In the genomic region with DNA sequence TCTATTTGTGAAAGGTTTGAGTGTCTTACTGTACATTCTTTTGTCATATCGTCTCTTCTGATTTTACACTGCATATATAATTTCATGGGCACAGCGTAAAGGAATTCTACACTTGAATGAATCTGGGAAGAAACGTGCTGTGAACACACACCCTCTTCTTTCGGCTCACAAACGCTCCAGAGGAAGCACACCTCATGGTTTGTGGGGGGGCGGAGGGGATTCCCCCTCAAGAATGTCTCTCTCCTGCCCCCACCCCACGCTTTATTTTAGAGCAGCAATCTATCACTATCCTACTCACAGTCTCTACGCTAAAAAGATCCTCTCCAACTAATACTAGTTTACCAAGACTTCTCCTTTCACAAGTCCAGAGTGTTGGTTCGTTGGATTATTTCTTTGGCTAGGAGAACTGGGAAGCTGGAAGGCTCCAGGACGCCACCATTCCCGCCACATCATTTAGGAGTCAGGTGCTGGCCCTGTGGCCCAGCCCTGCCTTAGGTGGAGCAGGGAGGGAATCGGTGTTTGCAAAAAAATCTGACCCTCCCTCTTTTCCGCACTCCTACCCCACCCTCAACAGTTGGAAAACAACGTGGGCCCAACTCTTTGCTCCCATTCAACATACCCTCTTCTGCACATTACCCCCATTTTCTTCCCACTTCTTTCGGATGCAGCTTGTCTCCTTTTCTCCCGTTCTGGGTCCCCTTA, we compare ENCODE assay signal across 8 mouse cellular contexts. TPM values are rescaled to one million over a fixed set of nuclear protein-coding genes. Genes with fewer than 3 reads are reported as not detected.
DNase-seq lines count a peak whose midpoint lies in the region; ATAC-seq and TF ChIP-seq lines count a peak whose summit lies in the region.

No protein-coding gene starts in this region.

- no peaks in the 10 kb centered on the region for H3K27me3 ChIP-seq in kidney, embryonic 15.5 days
- no peaks in the 10 kb centered on the region for H3K27me3 ChIP-seq in embryonic facial prominence, embryonic 11.5 days (ENCODE audit: control insufficient read depth, insufficient read depth, low read length)
- H3K27me3 ChIP-seq in intestine, embryonic 16.5 days (replicated peaks; ENCODE audit: control insufficient read depth, insufficient read depth, low read length) = no peaks in the 10 kb centered on the region
- H3K27me3 ChIP-seq in myocyte (ENCODE audit: control insufficient read depth, insufficient read depth, insufficient read length) = no peaks in the 10 kb centered on the region

- no peak for TF ChIP-seq POLR2A in myocyte (IDR thresholded peaks at IDR 0.05; ENCODE audit: insufficient read length, low read depth)

- H3K79me2 ChIP-seq in myocyte (ENCODE audit: control insufficient read depth, insufficient read depth) = peaks cover 21% of the 10 kb centered on the region

- H3K9ac ChIP-seq in kidney, embryonic 15.5 days = peak overlapping the region; percentile 82
- peak overlapping the region; percentile 96 for H3K9ac ChIP-seq in embryonic facial prominence, embryonic 11.5 days (replicated peaks; ENCODE audit: low read length)
- H3K9ac ChIP-seq in intestine, embryonic 16.5 days (ENCODE audit: low read depth, low read length) = peak overlapping the region; percentile 93

- peaks cover 13% of the 10 kb centered on the region for H3K4me1 ChIP-seq in kidney, embryonic 15.5 days
- H3K4me1 ChIP-seq in embryonic facial prominence, embryonic 11.5 days (ENCODE audit: control insufficient read depth, insufficient read depth, low read length) = no peaks in the 10 kb centered on the region
- peaks cover 5% of the 10 kb centered on the region; the same call in 1 of the 2 replicates for H3K4me1 ChIP-seq in intestine, embryonic 16.5 days (ENCODE audit: control insufficient read depth, insufficient read depth, low read length)

- ATAC-seq in kidney, embryonic 15.5 days (replicated peaks; ENCODE audit: low FRiP score) = peak; percentile 68
- ATAC-seq in embryonic facial prominence, embryonic 11.5 days (replicated peaks; ENCODE audit: insufficient number of reproducible peaks, low FRiP score, low TSS enrichment, low read depth) = peak; percentile 45; the same call in 1 of the 2 replicates
- ATAC-seq in intestine, embryonic 16.5 days = peak; percentile 58

- 2% methylated on average over 16 of the region's 16 CpGs for WGBS in kidney, embryonic 15.5 days
- 2% methylated on average over 16 of the region's 16 CpGs for WGBS in embryonic facial prominence, embryonic 11.5 days
- WGBS in intestine, embryonic 16.5 days = 2% methylated on average over 16 of the region's 16 CpGs

- H3K4me2 ChIP-seq in kidney, embryonic 15.5 days = peak overlapping the region; percentile 87
- peak overlapping the region; percentile 71 for H3K4me2 ChIP-seq in embryonic facial prominence, embryonic 11.5 days (ENCODE audit: low read depth, low read length)
- peak overlapping the region; percentile 91 for H3K4me2 ChIP-seq in intestine, embryonic 16.5 days (ENCODE audit: low read depth, low read length)
- peak overlapping the region; percentile 81 for H3K4me2 ChIP-seq in myocyte (ENCODE audit: low read depth)

- peak overlapping the region; percentile 85 for H3K4me3 ChIP-seq in kidney, embryonic 15.5 days (replicated peaks)
- H3K4me3 ChIP-seq in embryonic facial prominence, embryonic 11.5 days (ENCODE audit: low read depth, low read length) = peak overlapping the region; percentile 77
- peak overlapping the region; percentile 79 for H3K4me3 ChIP-seq in intestine, embryonic 16.5 days (ENCODE audit: low read length)
- peak overlapping the region; percentile 95 for H3K4me3 ChIP-seq in myocyte

- H3ac ChIP-seq in myocyte (ENCODE audit: control insufficient read depth, insufficient read length) = peak overlapping the region; percentile 55

- no peak for DNase-seq in kidney, adult 9 months
- DNase-seq in MN1 (ENCODE audit: low spot score) = peak; percentile 37
- peak; percentile 48 for DNase-seq in embryonic facial prominence, embryonic 11.5 days (ENCODE audit: low spot score)
- no peak for DNase-seq in ovary, postnatal 14 days (ENCODE audit: low spot score)
- no peak for DNase-seq in left cerebral cortex, adult 18-20 months (ENCODE audit: low spot score in 2 of 2)

- no peaks in the 10 kb centered on the region for H3K36me3 ChIP-seq in kidney, embryonic 15.5 days
- H3K36me3 ChIP-seq in embryonic facial prominence, embryonic 11.5 days (replicated peaks; ENCODE audit: control insufficient read depth, insufficient read depth, low read depth, low read length) = no peaks in the 10 kb centered on the region
- no peaks in the 10 kb centered on the region for H3K36me3 ChIP-seq in intestine, embryonic 16.5 days (ENCODE audit: control insufficient read depth, insufficient read depth, low read length)
- H3K36me3 ChIP-seq in myocyte (ENCODE audit: control insufficient read depth, insufficient read depth) = no peaks in the 10 kb centered on the region

- H3K9me3 ChIP-seq in kidney, embryonic 15.5 days (replicated peaks) = no peaks in the 10 kb centered on the region
- no peaks in the 10 kb centered on the region for H3K9me3 ChIP-seq in embryonic facial prominence, embryonic 11.5 days (replicated peaks; ENCODE audit: control insufficient read depth, low read length)
- H3K9me3 ChIP-seq in intestine, embryonic 16.5 days (ENCODE audit: control insufficient read depth, low read length) = no peaks in the 10 kb centered on the region

- H3K27ac ChIP-seq in kidney, embryonic 15.5 days = peak overlapping the region; percentile 96
- no peak overlapping the region; the same call in 1 of the 2 replicates for H3K27ac ChIP-seq in embryonic facial prominence, embryonic 11.5 days (replicated peaks; ENCODE audit: low read depth, low read length)
- peak overlapping the region; percentile 59 for H3K27ac ChIP-seq in intestine, embryonic 16.5 days (ENCODE audit: low read length)

TF ChIP-seq in myocyte, 11 proteins besides CTCF, POLR2A, EP300 and RAD21:
- TF ChIP-seq TCF3 (IDR thresholded peaks at IDR 0.05; ENCODE audit: insufficient read length, low read depth) = no peak
- no peak for TF ChIP-seq CEBPB (IDR thresholded peaks at IDR 0.05; ENCODE audit: insufficient read depth, poor library complexity, severe bottlenecking)
- no peak for TF ChIP-seq MYOD1 (IDR thresholded peaks at IDR 0.05; ENCODE audit: control insufficient read depth in 1 of 3, insufficient read length in 2 of 3, low read depth in 2 of 3)
- no peak for TF ChIP-seq TCF12 (IDR thresholded peaks at IDR 0.05; ENCODE audit: insufficient read depth, poor library complexity, severe bottlenecking)
- TF ChIP-seq USF1 (IDR thresholded peaks at IDR 0.05; ENCODE audit: low read depth) = no peak
- TF ChIP-seq E2F4 (IDR thresholded peaks at IDR 0.05; ENCODE audit: insufficient read depth) = no peak
- TF ChIP-seq REST (IDR thresholded peaks at IDR 0.05; ENCODE audit: insufficient read depth, insufficient read length) = no peak
- no peak for TF ChIP-seq MAX (IDR thresholded peaks at IDR 0.05; ENCODE audit: low read depth)
- TF ChIP-seq POLR2AphosphoS2 (IDR thresholded peaks at IDR 0.05; ENCODE audit: insufficient read length, low read depth) = no peak
- no peak for TF ChIP-seq SRF (IDR thresholded peaks at IDR 0.05; ENCODE audit: control insufficient read depth, insufficient read length, low read depth)
- no peak for TF ChIP-seq MYOG (IDR thresholded peaks at IDR 0.05; ENCODE audit: control insufficient read depth in 1 of 3, insufficient read depth in 1 of 3, insufficient read length in 2 of 3, low read depth in 2 of 3)

RNA-seq across cellular contexts. Expression of a gene that starts 0.8 kb away (rescaled TPM):
- 8.4 and 8.9 TPM in 2 replicates for polyA plus RNA-seq in kidney, embryonic 15.5 days (2015; fragmentation: Nextera tagmentation; extraction: Ambion mirVana)
- polyA plus RNA-seq in embryonic facial prominence, embryonic 11.5 days (2014; fragmentation: Nextera tagmentation; extraction: Ambion mirVana) = 12.6 and 14.4 TPM in 2 replicates
- 3.1 and 3.3 TPM in 2 replicates for polyA plus RNA-seq in intestine, embryonic 16.5 days (2015; fragmentation: Nextera tagmentation; extraction: Ambion mirVana)
- polyA plus RNA-seq in myocyte (2012; fragmentation: generic; extraction: Trizol) = 2.6 TPM
- 10 to 100 TPM; 39.4 to 44.2 TPM for total RNA-seq in left cerebral cortex, adult 18-20 months (2021)

RNA-seq across cellular contexts. Expression of a gene that starts 16.3 kb away (rescaled TPM):
- polyA plus RNA-seq in kidney, embryonic 15.5 days (2015; fragmentation: Nextera tagmentation; extraction: Ambion mirVana) = 3.2 and 5.9 TPM in 2 replicates
- polyA plus RNA-seq in embryonic facial prominence, embryonic 11.5 days (2014; fragmentation: Nextera tagmentation; extraction: Ambion mirVana) = 0.58 and 1.2 TPM in 2 replicates
- 0.26 and 0.53 TPM in 2 replicates for polyA plus RNA-seq in intestine, embryonic 16.5 days (2015; fragmentation: Nextera tagmentation; extraction: Ambion mirVana)
- polyA plus RNA-seq in myocyte (2012; fragmentation: generic; extraction: Trizol) = 8.6 TPM
- not detected for total RNA-seq in left cerebral cortex, adult 18-20 months (2021)

RNA-seq across cellular contexts. Expression of a gene that starts 28.1 kb away (rescaled TPM):
- polyA plus RNA-seq in kidney, embryonic 15.5 days (2015; fragmentation: Nextera tagmentation; extraction: Ambion mirVana) = 2.2 and 3.3 TPM in 2 replicates
- 1.6 and 2.2 TPM in 2 replicates for polyA plus RNA-seq in embryonic facial prominence, embryonic 11.5 days (2014; fragmentation: Nextera tagmentation; extraction: Ambion mirVana)
- 0.10 and 0.20 TPM in 2 replicates for polyA plus RNA-seq in intestine, embryonic 16.5 days (2015; fragmentation: Nextera tagmentation; extraction: Ambion mirVana)
- polyA plus RNA-seq in myocyte (2012; fragmentation: generic; extraction: Trizol) = 165 TPM
- total RNA-seq in left cerebral cortex, adult 18-20 months (2021) = under 1 TPM; 0.21 to 0.28 TPM

RNA-seq across cellular contexts. Expression of a gene that starts 34.0 kb away (rescaled TPM):
- polyA plus RNA-seq in kidney, embryonic 15.5 days (2015; fragmentation: Nextera tagmentation; extraction: Ambion mirVana) = 98.3 and 106 TPM in 2 replicates
- polyA plus RNA-seq in embryonic facial prominence, embryonic 11.5 days (2014; fragmentation: Nextera tagmentation; extraction: Ambion mirVana) = 73.7 and 76.8 TPM in 2 replicates
- polyA plus RNA-seq in intestine, embryonic 16.5 days (2015; fragmentation: Nextera tagmentation; extraction: Ambion mirVana) = 92.7 and 106 TPM in 2 replicates
- 68.6 TPM for polyA plus RNA-seq in myocyte (2012; fragmentation: generic; extraction: Trizol)
- 100 to 1,000 TPM; 102 to 110 TPM for total RNA-seq in left cerebral cortex, adult 18-20 months (2021)

RNA-seq across cellular contexts. Expression of a gene that starts 54.7 kb away (rescaled TPM):
- polyA plus RNA-seq in kidney, embryonic 15.5 days (2015; fragmentation: Nextera tagmentation; extraction: Ambion mirVana) = 28.5 and 29.2 TPM in 2 replicates
- 19.9 and 21.0 TPM in 2 replicates for polyA plus RNA-seq in embryonic facial prominence, embryonic 11.5 days (2014; fragmentation: Nextera tagmentation; extraction: Ambion mirVana)
- polyA plus RNA-seq in intestine, embryonic 16.5 days (2015; fragmentation: Nextera tagmentation; extraction: Ambion mirVana) = 15.0 and 16.0 TPM in 2 replicates
- 7.2 TPM for polyA plus RNA-seq in myocyte (2012; fragmentation: generic; extraction: Trizol)
- 10 to 100 TPM; 17.2 to 18.0 TPM for total RNA-seq in left cerebral cortex, adult 18-20 months (2021)

Comparison
In these comparisons a context has a peak if more than half of its experiments do, and no peak if none do; other contexts are left out.
1. DNase-seq: peak in MN1 (single experiment) and embryonic facial prominence, embryonic 11.5 days (single experiment); none in kidney, adult 9 months (single experiment), ovary, postnatal 14 days (single experiment) and left cerebral cortex, adult 18-20 months (0 of 2).
2. RNA of a gene that starts 28.1 kb away (polyA plus RNA-seq): 165 TPM in myocyte (single experiment); 2.2 to 3.3 TPM in kidney, embryonic 15.5 days, 1.6 to 2.2 TPM in embryonic facial prominence, embryonic 11.5 days and 0.10 to 0.20 TPM in intestine, embryonic 16.5 days; every median in the first group is over 10 times any median in the second.
3. Peak in every context shown above with its lines, with median percentiles within 50 percentile points of each other: ATAC-seq, H3K4me2 ChIP-seq, H3K4me3 ChIP-seq and H3K9ac ChIP-seq.